Mouse (Mus musculus) kidney, adult 2 months (tissue): ENCODE results near the gene Gsk3a. TPM values are rescaled to one million over a fixed set of nuclear protein-coding genes. Genes with fewer than 3 reads are reported as not detected.

Source experiments
- DNase-seq: peaks from one replicate; pipeline ENCODE4 v3.0.0; 2021
- H3K27ac ChIP-seq: fragments of 200-500 bp; 2 replicates; pipeline ENCODE4 v1.5.1; 2012; ENCODE audit warnings: low read depth, low read length, control low read depth, inconsistent platforms; ENCODE audit not compliant: insufficient read depth
- H3K27me3 ChIP-seq: fragments of 200-500 bp; replicated peaks from 2 replicates; pipeline ENCODE4 v1.6.1; 2012; ENCODE audit warnings: mild to moderate bottlenecking, moderate library complexity, low read length, inconsistent platforms; ENCODE audit not compliant: control insufficient read depth, insufficient read depth
- H3K36me3 ChIP-seq: fragments of 200-500 bp; 2 replicates; pipeline ENCODE4 v1.6.1; 2012; ENCODE audit warnings: mild to moderate bottlenecking, moderate library complexity, low read length, inconsistent platforms; ENCODE audit not compliant: control insufficient read depth, insufficient read depth
- H3K4me1 ChIP-seq: fragments of 200-500 bp; 2 replicates; pipeline ENCODE4 v1.6.1; 2011; ENCODE audit warnings: low read length; ENCODE audit not compliant: control insufficient read depth, insufficient read depth
- H3K4me3 ChIP-seq: fragments of 200-500 bp; 2 replicates; pipeline ENCODE4 v1.5.1; 2011; ENCODE audit warnings: mild to moderate bottlenecking, low read depth, low read length, control low read depth; ENCODE audit not compliant: insufficient read depth
- CTCF ChIP-seq: fragments of 200-500 bp; conservative IDR thresholded peaks from 2 replicates; pipeline ENCODE4 v1.5.1; 2011; ENCODE audit warnings: low read depth, mild to moderate bottlenecking, control low read depth, low read length, moderate library complexity, mixed read lengths; ENCODE audit not compliant: insufficient read depth, insufficient read length
- POLR2A ChIP-seq: fragments of 200-500 bp; IDR thresholded peaks from one replicate; pipeline ENCODE4 v1.6.1; 2011; ENCODE audit warnings: low read depth, low read length, control low read depth
- WGBS: fragments of 180-500 bp; shearing (Covaris S2); methylation state at CpG from one replicate; pipeline ENCODE4 v1.1.7; 2018; 5-methylcytosine and 5-hydroxymethylcytosine counted together
- polyA plus RNA-seq: library from polyadenylated mRNA; depleted of rRNA; stranded (reverse); fragments of >200 nt; gene quantifications from 2 replicates; pipeline ENCODE4 v1.2.3, GENCODE M21; 2012

The Gsk3a gene
- polyA plus RNA-seq, 1 experiment = 128 TPM

- DNase-seq = peak; percentile 99
- H3K4me1 ChIP-seq = peaks cover 28% of the 10 kb centered on the region
- peak; percentile 62 for TF ChIP-seq POLR2A
- TF ChIP-seq CTCF = no peak
- H3K4me3 ChIP-seq = peak overlapping the region; percentile 67
- no peaks in the 10 kb centered on the region; the same call in 1 of the 2 replicates for H3K36me3 ChIP-seq
- no peaks in the 10 kb centered on the region for H3K27me3 ChIP-seq
- peak overlapping the region; percentile 88 for H3K27ac ChIP-seq
- 2% methylated on average over 92 of the region's 108 CpGs for WGBS
Observed at GRCm38 (mm10) chr7:25281734-25282601, 44.3 kb upstream of the Gsk3a start.

GRCm38 (mm10) chr7:25281166-25281733, 43.6 kb upstream of the Gsk3a start:
- peak overlapping the region; percentile 88 for H3K27ac ChIP-seq
- no peak for DNase-seq
- no peaks in the 10 kb centered on the region; the same call in 1 of the 2 replicates for H3K36me3 ChIP-seq
- H3K4me1 ChIP-seq = peaks cover 29% of the 10 kb centered on the region
- WGBS = 26% methylated on average over 12 of the region's 12 CpGs
- H3K4me3 ChIP-seq = peak overlapping the region; percentile 37
- no peak for TF ChIP-seq POLR2A
- TF ChIP-seq CTCF = no peak
- H3K27me3 ChIP-seq = no peaks in the 10 kb centered on the region

- no peak for TF ChIP-seq CTCF
- TF ChIP-seq POLR2A = no peak
- H3K4me3 ChIP-seq = peak overlapping the region; percentile 40
- H3K27me3 ChIP-seq = no peaks in the 10 kb centered on the region
- WGBS = 17% methylated on average over 6 of the region's 6 CpGs
- H3K4me1 ChIP-seq = peaks cover 31% of the 10 kb centered on the region
- DNase-seq = peak; percentile 74
- H3K36me3 ChIP-seq = no peaks in the 10 kb centered on the region
- H3K27ac ChIP-seq = peak overlapping the region; percentile 85
Observed at GRCm38 (mm10) chr7:25279861-25280791, 42.5 kb upstream of the Gsk3a start.

GRCm38 (mm10) chr7:25279076-25279860, 41.6 kb upstream of the Gsk3a start:
- Histone ChIP-seq H3K27ac (peak overlapping the region; percentile 93), H3K27me3 (no peaks in the 10 kb centered on the region), H3K4me1 (peaks cover 31% of the 10 kb centered on the region), H3K36me3 (no peaks in the 10 kb centered on the region), H3K4me3 (peak overlapping the region; percentile 40)
- WGBS = under 1% methylated on average over 45 of the region's 49 CpGs
- no peak for TF ChIP-seq POLR2A
- no peak for TF ChIP-seq CTCF
- peak; percentile 93 for DNase-seq

- Histone ChIP-seq H3K27ac (peak overlapping the region; percentile 93), H3K4me1 (peaks cover 31% of the 10 kb centered on the region), H3K27me3 (no peaks in the 10 kb centered on the region), H3K36me3 (no peaks in the 10 kb centered on the region), H3K4me3 (peak overlapping the region; percentile 40)
- peak; percentile 92 for DNase-seq
- TF ChIP-seq POLR2A (no peak), CTCF (peak; percentile 66)
- WGBS = under 1% methylated on average over 55 of the region's 60 CpGs
Observed at GRCm38 (mm10) chr7:25278341-25279075, 40.9 kb upstream of the Gsk3a start.

GRCm38 (mm10) chr7:25277998-25278340, 40.3 kb upstream of the Gsk3a start:
- H3K27ac ChIP-seq = peak overlapping the region; percentile 70
- WGBS = 3% methylated on average over 4 of the region's 4 CpGs
- no peak overlapping the region for H3K4me3 ChIP-seq
- DNase-seq = no peak
- peaks cover 27% of the 10 kb centered on the region for H3K4me1 ChIP-seq
- no peaks in the 10 kb centered on the region for H3K36me3 ChIP-seq
- no peak for TF ChIP-seq POLR2A
- no peak for TF ChIP-seq CTCF
- H3K27me3 ChIP-seq = no peaks in the 10 kb centered on the region
